Mouse (Mus musculus): ENCODE measurements around the gene Cpa4. TPM values are rescaled to one million over a fixed set of nuclear protein-coding genes. Genes with fewer than 3 reads are reported as not detected.

Gene Cpa4
- total RNA-seq, 2 experiments from 2014 or later: not detected

DNA sequence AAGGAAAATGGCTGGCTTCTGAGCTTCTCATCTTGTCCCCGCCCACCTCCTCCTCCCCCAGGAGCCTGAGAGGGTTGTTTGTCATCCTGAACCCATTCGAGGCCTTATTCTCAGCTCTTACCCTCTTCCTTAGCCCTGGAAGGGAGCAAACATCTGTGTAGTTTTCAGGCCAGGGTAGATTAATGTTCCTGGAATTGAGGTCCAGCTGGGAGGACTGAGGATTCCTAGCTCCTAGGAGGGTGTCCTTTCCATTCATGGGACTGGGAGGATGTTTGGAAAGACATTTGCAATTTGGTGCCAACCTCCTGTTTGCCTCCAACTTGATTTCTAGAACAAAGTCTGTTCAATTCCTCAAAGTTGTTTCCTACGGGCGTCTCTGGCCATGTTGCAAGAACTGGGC lies 52.4 kb downstream of the Cpa4 start:
- intact Hi-C loops (cut with DNase I): no loop called here
- DNase-seq: peak; percentile 25 to 45

DNA sequence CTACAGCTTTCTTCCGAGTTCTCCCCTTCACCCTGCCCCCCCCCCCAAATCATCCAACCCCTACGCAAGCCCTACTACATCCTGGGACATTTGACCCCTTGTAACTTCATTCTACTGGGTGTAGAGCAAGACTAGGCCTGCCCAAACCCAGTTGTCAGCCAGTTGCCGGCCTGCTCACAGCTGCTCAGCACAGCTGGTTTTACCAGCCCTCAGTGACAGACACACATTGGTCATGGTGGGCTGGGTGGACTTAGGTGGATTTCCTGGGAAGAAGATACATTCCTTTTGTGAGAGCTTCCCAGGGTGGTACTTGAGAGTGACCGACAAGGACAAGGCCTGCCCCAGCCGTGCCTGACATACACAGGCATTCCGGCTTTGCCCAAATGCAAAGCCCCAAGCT lies 52.8 kb downstream of the Cpa4 start:
- intact Hi-C loops (cut with DNase I): no loop called here
- peak in 1 of 2 experiments; percentile 33 for DNase-seq

DNA sequence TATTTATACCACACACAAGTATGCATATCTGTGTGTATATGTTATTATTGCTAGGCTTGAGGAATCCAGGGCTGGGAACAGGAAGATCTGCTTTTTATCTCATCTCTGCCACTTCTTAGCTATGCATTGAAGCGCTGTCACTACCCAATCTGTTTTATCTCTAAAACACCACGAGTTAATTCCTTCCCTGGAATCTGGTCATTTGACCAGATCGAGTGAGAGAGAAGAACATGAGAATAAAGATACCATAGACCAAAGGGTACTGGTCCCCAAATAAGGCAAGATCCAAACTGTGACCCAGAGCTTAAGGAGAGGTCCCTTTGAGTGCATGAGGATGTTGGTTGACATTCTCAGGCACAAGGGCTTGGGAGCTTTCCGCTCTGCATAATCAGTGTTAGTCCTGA lies 53.8 kb downstream of the Cpa4 start:
- no peak for DNase-seq
- intact Hi-C loops (cut with DNase I): no loop called here

DNA sequence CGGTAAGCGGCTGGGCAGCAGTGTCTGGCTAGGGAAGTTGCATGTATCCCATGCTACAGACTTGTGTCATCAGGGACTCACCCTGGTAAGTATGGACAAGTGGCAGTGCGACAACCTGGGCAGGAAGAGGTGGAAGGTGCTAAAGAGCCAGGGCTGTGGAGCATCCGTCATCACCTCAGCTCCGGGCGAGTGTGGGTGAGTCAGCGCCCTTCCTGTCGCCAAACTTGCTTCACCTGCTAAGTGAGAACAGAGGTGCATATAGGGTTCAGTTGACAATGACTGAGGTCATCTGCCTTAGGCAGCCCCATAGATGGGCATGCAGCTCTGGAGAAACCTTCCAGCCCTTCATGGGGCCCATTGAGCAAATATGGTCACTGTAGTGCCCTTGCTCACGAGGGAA lies 56.6 kb downstream of the Cpa4 start:
- DNase-seq: no peak
- intact Hi-C loops (cut with DNase I): no loop called here

DNA sequence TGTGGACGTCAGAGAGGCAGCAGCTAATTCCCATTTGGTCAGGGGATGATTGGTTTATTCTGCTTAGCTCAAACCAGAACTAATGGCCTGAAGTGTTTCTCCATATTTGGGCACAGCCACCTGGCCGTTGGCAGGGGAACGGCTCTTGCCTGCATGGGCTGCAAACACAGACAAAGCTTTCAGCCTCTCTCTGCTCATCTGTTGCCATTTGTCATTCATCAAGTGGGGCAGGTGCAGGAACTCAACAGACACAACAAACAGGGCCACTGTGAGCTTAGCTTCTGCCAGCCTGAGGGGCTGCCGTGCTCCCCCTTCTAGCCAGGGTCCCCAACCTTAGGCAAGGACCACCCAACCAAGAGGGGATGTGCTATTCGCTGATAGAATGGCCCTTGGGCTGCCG lies 60.0 kb downstream of the Cpa4 start:
- intact Hi-C loops (cut with DNase I): no loop called here
- no peak for DNase-seq

DNA sequence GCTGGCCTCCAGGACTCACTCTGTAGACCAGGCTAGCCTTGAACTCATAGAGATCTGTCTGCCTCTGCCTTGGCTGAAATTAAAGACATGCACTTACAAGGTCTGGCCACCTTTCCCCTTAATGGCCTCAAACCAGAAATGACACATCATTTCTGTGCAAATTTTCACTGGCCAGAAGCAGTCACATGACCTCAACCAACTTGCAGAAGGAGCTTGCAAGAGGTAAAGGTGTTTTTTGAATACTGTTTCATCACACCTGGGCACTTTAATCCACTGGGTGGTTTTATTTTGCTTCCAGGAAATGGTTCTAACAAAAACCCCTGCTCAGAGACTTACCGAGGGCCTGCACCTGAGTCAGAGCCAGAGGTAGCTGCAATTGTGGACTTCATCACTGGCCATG lies 61.8 kb downstream of the Cpa4 start:
- intact Hi-C loops (cut with DNase I): no loop called here

DNA sequence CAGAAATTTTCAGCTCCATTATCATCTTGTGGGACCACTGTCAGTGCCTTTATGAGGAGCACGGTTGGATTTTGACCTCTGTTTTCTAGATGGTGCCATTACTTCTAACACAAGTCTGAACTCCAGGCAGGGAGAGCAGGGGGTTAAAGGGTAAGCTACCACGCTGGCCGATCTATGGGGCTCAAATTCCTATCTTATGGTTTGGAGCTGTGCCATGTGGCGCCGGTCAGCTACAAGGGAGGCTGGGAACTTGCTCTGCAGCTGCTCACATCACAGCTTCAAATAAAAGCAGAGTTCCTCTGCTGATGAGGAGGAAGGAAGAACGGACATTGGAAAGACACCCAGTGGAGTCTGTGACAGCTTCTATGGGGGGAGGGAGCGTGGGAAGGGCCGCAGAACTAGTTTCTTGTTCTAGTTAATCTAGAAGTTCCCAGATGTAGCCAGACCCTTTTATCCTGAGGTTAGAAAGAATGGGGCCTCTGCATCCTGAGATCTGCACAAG lies 67.2 kb downstream of the Cpa4 start:
- DNase-seq: no peak
- intact Hi-C loops (cut with DNase I): no loop called here

More for the DNA sequence above, 61.8 kb downstream of the Cpa4 start:
- DNase-seq: no peak

DNA sequence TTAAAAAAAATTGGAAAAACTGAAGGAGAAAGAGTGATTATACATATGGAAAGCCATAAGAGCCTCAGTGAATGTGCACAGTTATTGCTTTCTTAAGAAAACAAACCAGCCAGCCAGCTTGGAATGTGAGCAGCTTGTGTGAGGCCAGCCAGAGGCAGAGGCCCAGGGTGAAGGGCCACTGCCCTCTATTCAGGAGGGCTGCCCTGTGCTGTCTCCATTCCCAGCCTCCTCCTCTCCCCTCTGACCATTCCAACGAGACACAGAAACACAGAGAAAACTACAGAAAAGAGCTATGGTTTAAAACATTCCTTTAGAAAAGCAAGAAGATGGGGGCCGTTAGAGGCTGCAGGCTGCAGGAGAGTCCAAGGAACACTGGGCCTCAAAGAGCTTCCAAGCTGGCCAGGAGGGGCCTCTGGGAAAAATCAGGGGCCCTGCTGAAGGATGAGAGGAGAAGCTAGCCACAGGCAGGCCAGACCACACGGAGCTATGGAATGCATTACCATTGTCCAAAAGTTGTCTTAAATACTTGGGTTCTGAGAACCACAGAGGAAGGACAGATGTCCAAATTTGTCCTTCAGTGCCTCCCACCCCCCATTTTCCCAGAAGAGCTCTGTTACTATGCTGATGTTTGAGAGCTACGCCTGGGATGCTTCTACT lies 68.1 kb downstream of the Cpa4 start:
- intact Hi-C loops (cut with DNase I): no loop called here
- DNase-seq: no peak

DNA sequence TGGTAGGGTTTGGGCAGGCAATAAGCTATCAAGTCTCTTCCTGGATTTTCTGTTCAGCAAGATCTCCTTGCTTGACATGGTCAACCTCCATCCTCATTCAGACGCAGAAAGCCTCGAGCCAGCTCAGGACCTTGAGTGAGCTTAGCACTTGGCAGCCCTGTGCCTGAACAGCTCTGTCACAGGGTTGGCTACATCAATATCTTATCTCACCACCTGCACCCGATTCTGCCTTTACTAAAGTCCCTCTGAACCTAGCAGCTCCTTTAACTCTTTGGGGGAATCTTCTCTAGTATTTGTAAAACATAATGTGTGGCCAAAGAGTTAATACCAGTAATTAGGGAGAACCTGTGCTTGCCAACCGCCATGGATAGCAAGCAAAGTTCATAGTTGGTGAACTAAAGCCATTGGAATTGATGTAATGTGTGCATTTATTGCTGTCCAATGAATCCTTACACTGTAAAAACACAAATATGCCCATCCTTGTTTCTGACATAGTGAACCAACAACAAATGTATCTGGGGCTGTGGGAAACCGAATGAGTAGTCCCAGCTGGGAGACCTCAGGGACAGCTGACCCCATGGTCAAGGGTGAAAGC lies 70.6 kb downstream of the Cpa4 start, which contains the start of gene Cpa1:
Gene Cpa1 (plus strand): TSS at position 545 of the 595 bp plus-strand sequence.
- no peak for DNase-seq
- intact Hi-C loops (cut with DNase I): no loop called here

Other genes with a start within 250 kb of the Cpa4 start
- gene Zc3hc1, start 177.3 kb upstream of the Cpa4 start, total RNA-seq (2021): 10 to 100 TPM; 15.5 to 17.2 TPM
- 10 to 100 TPM; 58.4 to 60.8 TPM for gene Klhdc10, start 166.5 kb upstream of the Cpa4 start, total RNA-seq (2021)
- gene Tmem209, start 58.6 kb upstream of the Cpa4 start, total RNA-seq (2021): 1 to 10 TPM; 6.9 to 7.6 TPM
- under 1 TPM in 1 of 2 experiments, not detected in 1; 0.24 TPM for gene Ssmem1, start 58.5 kb upstream of the Cpa4 start, total RNA-seq (2021)
- gene Cpa2, start 26.8 kb upstream of the Cpa4 start, total RNA-seq (2021): not detected
- not detected for gene Cpa5, start 42.6 kb downstream of the Cpa4 start, total RNA-seq (2021)
- gene Cpa1, start 70.8 kb downstream of the Cpa4 start, total RNA-seq (2021): 1 to 10 TPM; 1.0 to 2.4 TPM
- gene Cep41, start 125.4 kb downstream of the Cpa4 start, total RNA-seq (2021): 1 to 10 TPM; 2.9 to 3.1 TPM
- gene Mest, start 155.2 kb downstream of the Cpa4 start, total RNA-seq (2021): 10 to 100 TPM; 51.2 to 65.0 TPM